Mouse (Mus musculus) ES-Bruce4 (cell line): Measurements from ENCODE around the gene Cul9.

Experiments
- CTCF ChIP-seq: IDR thresholded peaks from one replicate; pipeline ENCODE4 v1.8.1; 2011; ENCODE audit warnings: low read depth, low read length
- EP300 ChIP-seq: IDR thresholded peaks from 2 replicates; pipeline ENCODE4 v1.6.1; 2011; ENCODE audit warnings: low read depth, low read length; ENCODE audit not compliant: insufficient read depth

DNA sequence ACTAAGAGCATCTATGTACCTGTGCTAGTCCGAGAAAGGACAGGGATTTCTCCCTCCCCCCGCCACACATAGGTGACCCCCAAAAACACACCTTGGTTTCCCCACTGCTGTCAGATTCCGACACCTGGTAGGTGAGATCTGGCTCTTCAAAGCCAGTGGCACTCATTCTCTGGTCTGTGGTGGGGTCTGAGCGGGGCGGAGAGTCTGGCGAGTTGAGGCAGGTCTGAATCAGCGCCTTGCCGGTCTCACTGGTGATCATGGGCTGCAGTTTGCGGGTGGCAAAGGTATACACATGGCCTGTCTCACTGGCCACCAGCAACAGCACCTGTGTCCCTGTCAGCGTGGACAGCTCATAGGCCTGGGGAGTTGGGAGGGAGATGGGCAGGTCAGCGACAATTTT is 7.3 kb upstream of the Cul9 start:
- TF ChIP-seq CTCF (no peak), EP300 (no peak)
